Mouse (Mus musculus): ENCODE results near the gene Gpm6a. TPM values are rescaled to one million over a fixed set of nuclear protein-coding genes. Genes with fewer than 3 reads are reported as not detected.

Gpm6a gene
- polyA plus RNA-seq, 1 experiment from 2014 or later = 739 TPM

DNA sequence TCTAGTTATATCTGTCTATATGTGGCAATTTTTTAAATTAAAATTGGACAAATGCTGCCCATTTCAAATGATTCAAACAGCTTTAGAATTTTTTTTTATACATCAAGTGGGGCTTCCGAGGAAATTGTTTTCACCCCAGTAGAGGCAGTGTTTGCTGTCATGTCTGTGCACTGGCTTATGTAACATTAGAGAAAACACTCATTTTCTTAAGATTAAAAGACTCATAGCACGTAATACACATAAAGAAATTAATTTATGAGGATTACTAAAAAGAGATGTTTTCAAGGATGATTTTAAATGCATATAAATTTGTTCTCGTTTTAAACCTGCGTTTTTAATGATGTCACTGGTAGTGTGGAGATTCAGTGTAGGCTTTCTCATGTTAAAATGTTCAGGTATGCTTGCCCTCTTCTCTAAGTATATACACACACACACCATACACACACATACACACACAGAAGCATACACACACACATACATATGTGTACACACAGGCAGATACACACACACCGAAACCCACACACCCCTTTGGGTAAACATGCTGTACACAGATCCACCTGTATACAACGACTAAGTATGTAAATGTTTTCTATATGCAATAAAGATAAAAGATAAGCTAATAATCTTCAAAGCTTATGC, 1.4 kb downstream of the Gpm6a start:
- Histone ChIP-seq H3K27ac (ENCODE audit: low read length) (peak overlapping the region; percentile 85), H3K9me3 (ENCODE audit: control insufficient read depth, low read length) (no peaks in the 10 kb centered on the region), H3K4me3 (replicated peaks; ENCODE audit: low read length) (peak overlapping the region; percentile 74), H3K27me3 (replicated peaks; ENCODE audit: control insufficient read depth, insufficient read depth, low read length) (no peaks in the 10 kb centered on the region), H3K36me3 (ENCODE audit: control insufficient read depth, insufficient read depth) (no peaks in the 10 kb centered on the region), H3K4me2 (ENCODE audit: low read length) (peak overlapping the region; percentile 54), H3K4me1 (replicated peaks; ENCODE audit: control insufficient read depth, insufficient read depth, low read length) (peaks cover 8% of the 10 kb centered on the region), H3K9ac (replicated peaks; ENCODE audit: low read depth, low read length) (peak overlapping the region; percentile 73)
- WGBS = 35% methylated on average over 6 of the region's 6 CpGs
- ATAC-seq = peak; percentile 15; the same call in 1 of the 2 replicates

DNA sequence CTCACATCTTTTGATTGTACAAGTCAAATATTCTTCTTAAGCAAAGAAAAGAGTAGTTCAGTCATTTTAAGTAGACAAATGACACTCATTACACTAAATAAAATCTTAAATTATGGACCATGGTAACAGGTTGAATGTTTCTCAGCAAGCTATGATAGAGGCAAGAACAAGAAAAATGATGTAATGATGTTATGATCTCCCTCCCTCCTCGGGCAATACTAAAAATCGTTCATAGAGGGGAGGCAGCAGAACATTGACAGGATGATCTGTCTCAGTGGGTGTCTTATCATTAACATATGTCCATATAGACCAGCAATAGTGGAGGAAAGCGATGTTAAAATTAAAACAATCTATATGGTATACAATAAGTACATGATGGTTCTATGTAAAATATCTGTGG, 2.1 kb downstream of the Gpm6a start:
- Histone ChIP-seq H3K4me1 (replicated peaks; ENCODE audit: control insufficient read depth, insufficient read depth, low read length) (peaks cover 8% of the 10 kb centered on the region), H3K9ac (replicated peaks; ENCODE audit: low read depth, low read length) (peak overlapping the region; percentile 65), H3K27ac (ENCODE audit: low read length) (peak overlapping the region; percentile 58; the same call in 1 of the 2 replicates), H3K27me3 (replicated peaks; ENCODE audit: control insufficient read depth, insufficient read depth, low read length) (no peaks in the 10 kb centered on the region), H3K4me2 (ENCODE audit: low read length) (peak overlapping the region; percentile 53), H3K9me3 (ENCODE audit: control insufficient read depth, low read length) (no peaks in the 10 kb centered on the region), H3K4me3 (replicated peaks; ENCODE audit: low read length) (peak overlapping the region; percentile 53), H3K36me3 (ENCODE audit: control insufficient read depth, insufficient read depth) (no peaks in the 10 kb centered on the region)
- ATAC-seq = no peak
- WGBS = 41% methylated on average over 3 of the region's 3 CpGs

DNA sequence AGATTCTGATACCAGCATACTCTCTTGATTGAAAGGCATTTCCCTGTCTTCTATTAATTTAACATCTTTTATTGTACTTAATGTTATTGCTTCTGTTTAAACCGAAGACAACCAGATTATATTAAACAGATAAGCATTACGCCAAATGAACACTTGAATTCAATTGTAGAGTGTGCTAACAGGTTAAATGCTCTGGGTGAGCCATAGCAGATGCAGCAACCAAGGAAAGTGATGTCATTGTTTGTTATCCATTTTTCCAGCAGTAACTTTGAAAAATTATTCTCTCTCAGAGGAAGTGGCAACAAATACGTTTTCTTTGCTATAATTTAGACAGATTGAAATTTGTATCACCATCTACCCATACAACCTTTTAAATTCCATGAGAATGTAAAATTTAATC, 2.9 kb downstream of the Gpm6a start:
- peak overlapping the region; percentile 53 for H3K4me2 ChIP-seq (ENCODE audit: low read length)
- 49% methylated on average over 3 of the region's 3 CpGs for WGBS
- H3K9me3 ChIP-seq (ENCODE audit: control insufficient read depth, low read length) = no peaks in the 10 kb centered on the region
- peak overlapping the region; percentile 51; the same call in 1 of the 2 replicates for H3K9ac ChIP-seq (replicated peaks; ENCODE audit: low read depth, low read length)
- H3K4me3 ChIP-seq (replicated peaks; ENCODE audit: low read length) = peak overlapping the region; percentile 50
- peaks cover 8% of the 10 kb centered on the region for H3K4me1 ChIP-seq (replicated peaks; ENCODE audit: control insufficient read depth, insufficient read depth, low read length)
- no peaks in the 10 kb centered on the region for H3K36me3 ChIP-seq (ENCODE audit: control insufficient read depth, insufficient read depth)
- no peak for ATAC-seq
- H3K27ac ChIP-seq (ENCODE audit: low read length) = peak overlapping the region; percentile 61
- no peaks in the 10 kb centered on the region for H3K27me3 ChIP-seq (replicated peaks; ENCODE audit: control insufficient read depth, insufficient read depth, low read length)

DNA sequence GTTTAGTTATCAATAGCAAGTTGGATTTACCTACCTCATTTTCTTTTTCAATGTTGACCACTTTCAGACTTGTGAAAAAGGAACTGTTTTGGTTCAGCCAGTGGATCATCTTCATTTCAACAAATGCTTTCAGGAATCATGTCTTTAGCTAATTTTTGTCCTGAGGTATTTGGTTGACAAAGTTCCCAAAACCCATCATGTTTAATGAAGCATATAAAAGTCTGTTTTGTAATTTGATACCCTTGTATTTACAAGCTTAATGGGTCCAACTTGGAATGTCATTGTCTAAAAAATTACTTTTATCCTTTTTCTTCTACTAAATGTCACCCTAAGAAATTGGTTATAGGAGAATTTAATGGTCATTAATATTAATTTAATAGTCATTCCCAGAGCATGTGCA, 6.9 kb downstream of the Gpm6a start:
- Histone ChIP-seq H3K9ac (replicated peaks; ENCODE audit: low read depth, low read length) (no peak overlapping the region), H3K27me3 (replicated peaks; ENCODE audit: control insufficient read depth, insufficient read depth, low read length) (no peaks in the 10 kb centered on the region), H3K4me2 (ENCODE audit: low read length) (no peak overlapping the region), H3K4me1 (replicated peaks; ENCODE audit: control insufficient read depth, insufficient read depth, low read length) (peaks cover 4% of the 10 kb centered on the region), H3K4me3 (replicated peaks; ENCODE audit: low read length) (no peak overlapping the region), H3K36me3 (ENCODE audit: control insufficient read depth, insufficient read depth) (no peaks in the 10 kb centered on the region), H3K27ac (ENCODE audit: low read length) (no peak overlapping the region), H3K9me3 (ENCODE audit: control insufficient read depth, low read length) (no peaks in the 10 kb centered on the region)
- no peak for ATAC-seq

DNA sequence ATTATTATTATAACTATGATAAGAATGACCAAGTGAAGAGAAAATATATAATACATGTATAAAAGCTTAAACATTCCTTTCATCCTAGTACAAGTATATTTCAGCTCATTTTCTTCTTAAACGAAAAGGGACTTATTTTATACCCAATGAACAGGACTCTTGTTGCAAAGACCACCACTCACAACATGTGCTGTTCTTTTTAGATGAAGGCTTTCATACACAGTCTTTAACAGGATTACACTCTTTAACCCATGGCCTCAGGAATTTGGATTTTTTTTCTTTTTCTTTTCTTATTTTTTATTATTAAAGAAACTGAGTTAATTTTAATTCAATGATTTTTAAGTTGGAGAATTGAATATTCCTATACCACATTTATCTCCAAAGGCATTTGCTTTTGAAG, 20.4 kb downstream of the Gpm6a start:
- no peaks in the 10 kb centered on the region for H3K9me3 ChIP-seq (ENCODE audit: control insufficient read depth, low read length)
- H3K4me2 ChIP-seq (ENCODE audit: low read length) = no peak overlapping the region
- H3K27me3 ChIP-seq (replicated peaks; ENCODE audit: control insufficient read depth, insufficient read depth, low read length) = no peaks in the 10 kb centered on the region
- peaks cover 9% of the 10 kb centered on the region for H3K4me1 ChIP-seq (replicated peaks; ENCODE audit: control insufficient read depth, insufficient read depth, low read length)
- ATAC-seq = no peak
- no peak overlapping the region for H3K4me3 ChIP-seq (replicated peaks; ENCODE audit: low read length)
- H3K27ac ChIP-seq (ENCODE audit: low read length) = no peak overlapping the region
- H3K9ac ChIP-seq (replicated peaks; ENCODE audit: low read depth, low read length) = no peak overlapping the region
- WGBS = 6% methylated on average over 1 of the region's 1 CpGs
- no peaks in the 10 kb centered on the region; the same call in 1 of the 2 replicates for H3K36me3 ChIP-seq (ENCODE audit: control insufficient read depth, insufficient read depth)

DNA sequence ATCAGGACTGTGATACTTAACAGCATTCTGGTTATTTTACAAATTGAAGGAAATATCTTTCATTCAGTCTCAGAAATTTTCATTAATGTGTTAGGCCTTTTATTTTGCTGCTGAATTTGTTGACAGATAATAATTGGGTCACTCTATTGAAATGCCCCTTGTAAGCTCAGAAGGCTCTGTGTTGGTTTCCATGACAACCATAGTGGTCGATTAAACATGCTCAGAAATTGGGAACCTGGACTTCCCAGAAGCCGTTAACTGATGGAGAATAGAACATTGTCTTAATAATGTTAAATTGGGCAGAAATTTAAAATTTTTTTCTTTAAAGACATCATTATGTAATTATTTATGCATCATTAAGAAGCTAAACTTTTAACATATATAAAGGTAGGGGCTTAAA, 20.9 kb downstream of the Gpm6a start:
- Histone ChIP-seq H3K27me3 (replicated peaks; ENCODE audit: control insufficient read depth, insufficient read depth, low read length) (no peaks in the 10 kb centered on the region), H3K27ac (ENCODE audit: low read length) (no peak overlapping the region), H3K9ac (replicated peaks; ENCODE audit: low read depth, low read length) (no peak overlapping the region), H3K9me3 (ENCODE audit: control insufficient read depth, low read length) (no peaks in the 10 kb centered on the region), H3K36me3 (ENCODE audit: control insufficient read depth, insufficient read depth) (no peaks in the 10 kb centered on the region; the same call in 1 of the 2 replicates), H3K4me3 (replicated peaks; ENCODE audit: low read length) (no peak overlapping the region), H3K4me2 (ENCODE audit: low read length) (no peak overlapping the region), H3K4me1 (replicated peaks; ENCODE audit: control insufficient read depth, insufficient read depth, low read length) (peaks cover 9% of the 10 kb centered on the region)
- ATAC-seq = peak; percentile 74
- 2% methylated on average over 2 of the region's 2 CpGs for WGBS

DNA sequence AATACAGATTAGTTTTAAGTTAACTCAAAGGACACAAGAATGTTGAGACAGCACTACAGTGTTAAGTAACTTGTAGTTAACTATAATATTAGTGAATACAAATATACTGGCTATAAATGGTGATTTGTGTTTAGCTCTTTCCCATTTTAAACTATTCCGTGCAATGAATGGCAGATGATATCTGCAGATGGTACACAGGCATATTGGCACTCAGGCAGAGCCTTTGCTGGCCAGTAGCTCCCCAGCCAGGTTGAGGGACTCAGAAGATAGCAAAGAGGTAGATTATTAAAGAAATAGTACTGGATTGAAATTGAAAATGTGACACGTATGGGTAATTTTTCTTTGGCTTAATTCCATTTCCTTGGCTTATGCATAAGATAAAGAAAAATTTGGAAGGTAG, 21.3 kb downstream of the Gpm6a start:
- Histone ChIP-seq H3K4me3 (replicated peaks; ENCODE audit: low read length) (no peak overlapping the region), H3K9me3 (ENCODE audit: control insufficient read depth, low read length) (no peaks in the 10 kb centered on the region), H3K27me3 (replicated peaks; ENCODE audit: control insufficient read depth, insufficient read depth, low read length) (no peaks in the 10 kb centered on the region), H3K27ac (ENCODE audit: low read length) (peak overlapping the region; percentile 60; the same call in 1 of the 2 replicates), H3K9ac (replicated peaks; ENCODE audit: low read depth, low read length) (no peak overlapping the region), H3K4me2 (ENCODE audit: low read length) (peak overlapping the region; percentile 16; the same call in 1 of the 2 replicates), H3K4me1 (replicated peaks; ENCODE audit: control insufficient read depth, insufficient read depth, low read length) (peaks cover 9% of the 10 kb centered on the region), H3K36me3 (ENCODE audit: control insufficient read depth, insufficient read depth) (no peaks in the 10 kb centered on the region; the same call in 1 of the 2 replicates)
- WGBS = 11% methylated on average over 2 of the region's 2 CpGs
- ATAC-seq = peak; percentile 69

DNA sequence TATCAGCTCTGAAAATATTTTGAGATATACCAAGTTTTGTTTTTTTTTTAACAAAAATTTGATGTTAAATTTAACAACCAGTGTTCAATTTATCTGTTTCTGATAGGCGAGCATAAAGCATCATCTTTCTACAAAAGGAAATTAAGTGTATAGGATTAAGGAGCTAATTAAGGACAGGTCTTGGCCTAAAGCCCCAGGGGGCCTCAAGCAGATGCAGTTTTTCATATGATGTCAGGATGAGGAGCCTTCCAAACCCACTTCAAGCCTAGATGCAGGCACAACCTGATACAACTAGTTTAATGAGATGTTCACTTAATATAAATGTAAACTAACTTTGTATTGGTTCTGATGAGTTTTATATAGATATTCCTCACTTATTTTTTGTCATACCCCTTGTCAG, 22.0 kb downstream of the Gpm6a start:
- no peak overlapping the region for H3K4me3 ChIP-seq (replicated peaks; ENCODE audit: low read length)
- no peak overlapping the region for H3K4me2 ChIP-seq (ENCODE audit: low read length)
- H3K27ac ChIP-seq (ENCODE audit: low read length) = no peak overlapping the region
- H3K36me3 ChIP-seq (ENCODE audit: control insufficient read depth, insufficient read depth) = no peaks in the 10 kb centered on the region; the same call in 1 of the 2 replicates
- no peaks in the 10 kb centered on the region for H3K9me3 ChIP-seq (ENCODE audit: control insufficient read depth, low read length)
- WGBS = 38% methylated on average over 1 of the region's 1 CpGs
- H3K27me3 ChIP-seq (replicated peaks; ENCODE audit: control insufficient read depth, insufficient read depth, low read length) = no peaks in the 10 kb centered on the region
- ATAC-seq = no peak
- H3K9ac ChIP-seq (replicated peaks; ENCODE audit: low read depth, low read length) = no peak overlapping the region
- peaks cover 9% of the 10 kb centered on the region for H3K4me1 ChIP-seq (replicated peaks; ENCODE audit: control insufficient read depth, insufficient read depth, low read length)

DNA sequence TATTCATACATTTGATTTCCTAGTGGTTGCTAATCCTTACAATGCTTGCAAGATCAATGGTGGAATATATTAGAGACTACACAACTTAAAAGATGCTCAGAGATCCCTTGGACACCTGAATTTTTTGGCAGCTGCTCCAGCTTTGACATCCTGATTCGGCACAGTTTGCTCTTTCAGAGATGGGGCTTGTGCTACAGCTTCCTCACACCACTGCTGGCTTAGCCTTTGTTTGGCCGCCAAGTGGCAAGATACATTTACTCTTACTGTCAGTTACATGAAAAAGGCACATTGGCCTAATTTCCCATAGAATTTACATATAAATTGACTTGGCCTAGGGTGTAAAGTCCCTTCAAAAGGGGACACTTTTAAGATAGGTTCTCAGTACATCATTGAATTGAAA, 32.1 kb downstream of the Gpm6a start:
- H3K9me3 ChIP-seq (ENCODE audit: control insufficient read depth, low read length) = no peaks in the 10 kb centered on the region
- H3K4me3 ChIP-seq (replicated peaks; ENCODE audit: low read length) = no peak overlapping the region
- H3K4me2 ChIP-seq (ENCODE audit: low read length) = no peak overlapping the region
- no peak overlapping the region for H3K9ac ChIP-seq (replicated peaks; ENCODE audit: low read depth, low read length)
- ATAC-seq = no peak
- H3K4me1 ChIP-seq (replicated peaks; ENCODE audit: control insufficient read depth, insufficient read depth, low read length) = peaks cover 13% of the 10 kb centered on the region
- no peak overlapping the region for H3K27ac ChIP-seq (ENCODE audit: low read length)
- H3K27me3 ChIP-seq (replicated peaks; ENCODE audit: control insufficient read depth, insufficient read depth, low read length) = no peaks in the 10 kb centered on the region
- no peaks in the 10 kb centered on the region for H3K36me3 ChIP-seq (ENCODE audit: control insufficient read depth, insufficient read depth)
- 28% methylated on average over 2 of the region's 2 CpGs for WGBS

Data from forebrain, embryonic 16.5 days (tissue).